Mouse (Mus musculus): ENCODE data around the gene Cdk2.
A peak's percentile ranks its signal among the peaks of the same experiment; 100 is the strongest.
"Not testable (repeated sequence)": the region's sequence is repeated elsewhere in the genome, so short reads cannot be mapped to it uniquely, and the experiment has no call there.

Cdk2 gene

GRCm38 (mm10) chr10:128704491-128705316 lies at the start of gene Cdk2:
TSS of gene Cdk2 (minus strand) at chr10:128705031.
- DNase-seq (ENCODE audit: inconsistent ontology term): peak; percentile 96

- DNase-seq (ENCODE audit: inconsistent ontology term): peak; percentile 94
Measured at GRCm38 (mm10) chr10:128748252-128748864, 43.5 kb upstream of the Cdk2 start.

GRCm38 (mm10) chr10:128747646-128748251 lies 42.9 kb upstream of the Cdk2 start, which contains the start of gene Pym1:
TSS of gene Pym1 (plus strand) at chr10:128747889.
- peak; percentile 47 for DNase-seq (ENCODE audit: inconsistent ontology term)

GRCm38 (mm10) chr10:128746972-128747645 lies 42.3 kb upstream of the Cdk2 start:
- no peak for DNase-seq (ENCODE audit: inconsistent ontology term)

GRCm38 (mm10) chr10:128745946-128746613 lies 41.2 kb upstream of the Cdk2 start:
- no peak for DNase-seq (ENCODE audit: inconsistent ontology term)

GRCm38 (mm10) chr10:128744680-128745601 lies 40.1 kb upstream of the Cdk2 start, which contains the start of gene Dgka:
TSS of gene Dgka (minus strand) at chr10:128744855.
- peak; percentile 55 for DNase-seq (ENCODE audit: inconsistent ontology term)

- DNase-seq (ENCODE audit: inconsistent ontology term): no peak
Measured at GRCm38 (mm10) chr10:128744211-128744610, 39.4 kb upstream of the Cdk2 start.

GRCm38 (mm10) chr10:128743791-128744191 lies 39.0 kb upstream of the Cdk2 start:
- DNase-seq (ENCODE audit: inconsistent ontology term): peak; percentile 80

- DNase-seq (ENCODE audit: inconsistent ontology term): no peak
Measured at GRCm38 (mm10) chr10:128743235-128743634, 38.4 kb upstream of the Cdk2 start.

- no peak for DNase-seq (ENCODE audit: inconsistent ontology term)
Measured at GRCm38 (mm10) chr10:128742616-128743015, 37.8 kb upstream of the Cdk2 start.

GRCm38 (mm10) chr10:128740296-128740695 lies 35.5 kb upstream of the Cdk2 start:
- DNase-seq (ENCODE audit: inconsistent ontology term): no peak

- DNase-seq (ENCODE audit: inconsistent ontology term): peak; percentile 24
Measured at GRCm38 (mm10) chr10:128737435-128737834, 32.6 kb upstream of the Cdk2 start.

- DNase-seq (ENCODE audit: inconsistent ontology term): no peak
Measured at GRCm38 (mm10) chr10:128731992-128732391, 27.2 kb upstream of the Cdk2 start.

GRCm38 (mm10) chr10:128731002-128731433 lies 26.2 kb upstream of the Cdk2 start:
- DNase-seq (ENCODE audit: inconsistent ontology term): peak; percentile 47

- DNase-seq (ENCODE audit: inconsistent ontology term): no peak
Measured at GRCm38 (mm10) chr10:128728059-128728458, 23.2 kb upstream of the Cdk2 start.

- DNase-seq (ENCODE audit: inconsistent ontology term): not testable (repeated sequence)
Measured at GRCm38 (mm10) chr10:128725466-128725865, 20.6 kb upstream of the Cdk2 start.

GRCm38 (mm10) chr10:128715559-128716537 lies 11.0 kb upstream of the Cdk2 start:
- DNase-seq (ENCODE audit: inconsistent ontology term): no peak

GRCm38 (mm10) chr10:128711318-128711717 lies 6.5 kb upstream of the Cdk2 start:
- not testable (repeated sequence) for DNase-seq (ENCODE audit: inconsistent ontology term)

GRCm38 (mm10) chr10:128705317-128705693 lies 474 bp upstream of the Cdk2 start:
- no peak for DNase-seq (ENCODE audit: inconsistent ontology term)
